Mouse (Mus musculus): ENCODE results near the gene 4930550C14Rik. TPM values are rescaled to one million over a fixed set of nuclear protein-coding genes. Genes with fewer than 3 reads are reported as not detected.
A peak's percentile ranks its signal among the peaks of the same experiment; 100 is the strongest.

4930550C14Rik gene
- under 1 TPM in 1 of 2 experiments, not detected in 1; 0.61 TPM for total RNA-seq (2021)
- long read RNA-seq, experiment 1, result 0 reads
- long read RNA-seq, experiment 2, result 0 reads

DNA sequence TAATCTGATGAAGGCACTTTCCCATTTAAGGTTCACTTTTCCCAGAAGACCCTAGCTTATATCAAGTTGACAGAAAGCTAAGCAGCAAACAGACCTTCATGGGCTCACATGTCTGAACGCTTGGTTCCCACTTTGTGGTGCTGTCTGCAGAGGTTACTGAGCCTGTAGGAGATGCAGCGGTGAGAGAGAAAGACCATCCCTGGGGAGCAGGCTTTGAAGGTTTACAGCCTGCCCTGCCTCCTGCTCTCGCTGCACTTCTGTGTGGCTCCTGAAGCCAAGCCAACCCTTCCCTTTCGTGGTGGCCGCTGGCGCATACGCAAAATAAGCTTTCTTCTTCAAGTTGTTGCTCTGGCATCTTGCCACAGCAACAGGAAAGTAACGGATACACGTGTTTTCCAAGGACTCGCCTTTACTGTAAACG lies at the start of gene 4930550C14Rik:
Gene 4930550C14Rik (plus strand): TSS at position 35 of the 421 bp plus-strand sequence.
- peak; percentile 15 for DNase-seq

DNA sequence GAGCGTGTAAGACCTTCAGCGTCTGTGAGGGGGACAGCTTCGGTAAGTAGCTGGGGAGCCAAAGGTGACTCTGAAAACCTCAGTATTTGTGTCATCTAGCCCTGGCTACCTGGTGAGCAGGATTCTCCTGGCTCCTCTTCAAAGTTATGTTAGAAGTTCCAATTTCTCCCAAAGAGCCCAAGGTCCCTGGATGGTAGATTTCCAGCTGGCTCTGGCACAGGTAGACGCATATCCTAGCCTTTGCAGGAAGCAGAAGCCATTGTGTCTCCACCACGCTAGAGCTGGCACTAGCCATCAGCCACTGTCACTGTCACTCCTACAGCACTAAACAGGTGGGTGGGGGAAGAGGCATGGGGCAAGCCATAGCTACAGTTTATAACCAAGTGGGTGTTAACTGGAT lies 49.0 kb upstream of the 4930550C14Rik start:
- no peak for DNase-seq

DNA sequence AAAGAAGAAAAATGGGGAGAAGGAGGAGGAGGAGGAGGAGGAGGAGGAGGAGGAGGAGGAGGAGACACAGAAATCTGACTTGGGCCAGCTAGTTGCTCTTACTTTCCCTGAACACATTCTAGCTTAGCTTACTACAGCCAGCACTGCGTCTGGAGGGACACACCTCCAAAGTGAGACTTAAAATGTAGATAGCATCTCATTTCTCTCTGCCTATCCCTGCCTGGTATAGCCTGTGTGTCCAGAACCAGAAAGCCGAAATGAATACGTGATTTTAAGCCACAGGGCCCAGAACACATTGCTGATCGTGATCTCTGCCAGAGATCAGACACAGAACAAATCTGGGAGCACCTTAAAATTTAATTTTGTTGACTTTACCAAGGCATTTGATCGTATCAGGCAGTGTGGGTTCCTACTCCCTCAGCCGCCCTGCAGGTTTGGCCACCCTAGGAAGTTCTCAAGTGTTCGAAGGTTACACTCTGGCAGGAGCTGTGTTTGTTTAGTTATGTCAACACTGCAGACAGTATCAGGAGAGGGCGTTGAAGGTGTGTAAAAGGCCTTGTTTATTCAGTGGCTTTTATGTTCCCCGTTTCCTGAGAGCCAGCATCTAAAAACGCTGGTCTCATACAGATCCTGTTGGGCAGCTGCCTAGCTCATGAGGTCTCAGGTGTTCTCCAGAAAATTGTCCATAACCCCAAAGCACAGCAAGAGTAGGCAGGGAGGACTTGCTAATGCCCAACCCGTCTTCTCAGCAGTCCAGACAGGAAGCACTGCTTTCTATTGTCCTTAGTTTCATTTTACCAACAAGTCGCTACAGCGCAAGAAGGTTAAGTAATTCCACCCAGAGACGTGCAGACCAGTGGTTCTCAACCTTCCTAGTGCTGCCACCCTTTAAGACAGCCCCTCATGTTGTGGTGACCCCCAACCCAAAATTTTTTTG lies 45.6 kb upstream of the 4930550C14Rik start:
- DNase-seq, result no peak

DNA sequence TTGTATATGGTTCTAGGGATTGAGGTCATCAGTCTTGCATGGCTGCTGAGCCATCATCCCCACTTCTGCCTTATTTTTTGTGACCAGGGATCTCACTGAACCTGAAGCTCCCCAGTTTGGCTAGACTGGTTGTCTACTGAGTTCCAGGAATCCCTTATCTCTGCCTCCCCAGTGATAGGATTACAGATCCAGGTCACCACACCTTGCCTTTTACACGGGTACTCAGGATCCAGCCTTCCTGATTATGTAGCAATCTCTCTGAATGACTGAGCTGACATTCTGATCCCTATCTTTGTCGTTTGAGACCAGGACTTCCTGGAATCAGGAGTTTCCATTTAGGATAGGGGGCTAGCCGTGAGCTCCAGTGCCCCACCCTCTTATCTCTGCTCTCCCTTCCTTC lies 30.8 kb upstream of the 4930550C14Rik start:
- DNase-seq, result no peak

DNA sequence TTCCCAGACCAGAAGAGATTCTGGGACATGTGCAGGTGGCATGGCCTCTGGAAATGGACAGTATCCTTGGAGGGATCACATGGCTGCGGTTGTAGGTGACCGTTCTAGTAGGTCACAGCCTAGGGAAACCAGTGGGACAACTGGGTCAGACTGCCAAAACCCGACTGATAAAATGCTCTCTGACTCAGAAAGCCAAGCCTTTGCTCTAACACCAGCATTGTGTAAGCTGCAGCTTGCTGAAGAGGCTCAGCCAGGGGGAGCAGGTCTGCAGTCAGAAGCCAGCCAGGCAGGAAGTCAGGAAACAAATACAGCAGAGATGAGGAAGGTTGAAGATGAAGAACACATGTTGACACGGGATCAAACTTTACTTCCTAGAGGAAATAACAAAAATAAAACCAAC lies 26.2 kb upstream of the 4930550C14Rik start:
- DNase-seq, result no peak

DNA sequence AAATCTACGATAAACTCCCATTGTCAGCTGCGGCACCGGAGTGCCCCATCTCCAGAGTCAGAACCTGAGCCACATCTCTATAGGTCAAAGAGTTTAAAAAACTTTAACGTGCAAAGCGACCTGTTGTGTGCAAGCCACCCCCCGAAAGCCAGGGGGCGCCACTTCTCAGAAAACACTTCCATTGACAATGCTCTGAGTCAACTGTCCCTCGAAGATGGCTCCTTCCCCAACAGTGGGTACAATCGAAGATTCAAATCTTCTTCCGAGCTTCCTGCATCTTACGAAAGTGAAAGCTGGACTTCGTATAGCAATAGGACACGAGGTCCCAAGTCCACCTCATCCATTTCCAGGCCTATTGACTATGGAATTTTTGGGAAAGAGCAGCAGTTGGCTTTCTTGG lies 25.3 kb upstream of the 4930550C14Rik start:
- DNase-seq, result peak; percentile 19

DNA sequence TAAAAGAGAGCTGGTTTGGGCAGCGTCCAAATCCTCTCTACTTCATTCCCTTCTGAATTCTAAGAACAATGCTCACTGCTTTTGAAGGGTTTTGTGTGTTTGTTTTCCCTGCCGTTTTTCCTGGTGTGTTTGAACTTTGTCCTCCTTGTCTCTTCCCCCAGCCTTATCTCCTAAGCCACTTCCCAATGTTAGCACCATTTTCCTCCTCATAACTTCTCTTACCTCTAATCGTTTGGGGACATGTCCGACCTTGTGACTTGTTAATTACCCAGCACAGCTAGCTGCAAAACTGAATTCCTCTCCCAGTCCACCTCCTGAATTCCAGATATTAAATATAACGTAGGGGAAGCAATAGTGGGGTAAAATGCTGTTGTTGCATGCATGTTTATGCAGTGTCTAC lies 24.5 kb upstream of the 4930550C14Rik start:
- no peak for DNase-seq

DNA sequence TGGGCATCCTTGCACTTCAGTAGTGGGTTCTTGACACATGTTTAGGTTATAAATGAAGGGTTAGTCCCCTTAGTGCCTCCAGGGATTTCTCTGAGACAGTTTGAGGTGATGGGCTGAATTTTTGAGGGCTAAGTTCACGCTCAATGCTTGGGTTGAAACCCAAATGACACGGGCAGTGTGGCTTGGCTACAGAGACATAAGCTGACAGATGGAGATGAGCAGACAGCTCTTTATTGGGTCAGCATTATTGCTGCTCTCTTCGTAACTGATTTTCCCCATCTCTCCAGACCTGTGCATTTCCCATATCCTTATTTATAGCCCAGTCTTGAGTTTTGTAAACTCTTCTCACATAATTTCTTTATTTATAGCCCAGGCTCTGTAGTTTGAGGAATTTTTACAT lies 24.0 kb upstream of the 4930550C14Rik start:
- no peak for DNase-seq

DNA sequence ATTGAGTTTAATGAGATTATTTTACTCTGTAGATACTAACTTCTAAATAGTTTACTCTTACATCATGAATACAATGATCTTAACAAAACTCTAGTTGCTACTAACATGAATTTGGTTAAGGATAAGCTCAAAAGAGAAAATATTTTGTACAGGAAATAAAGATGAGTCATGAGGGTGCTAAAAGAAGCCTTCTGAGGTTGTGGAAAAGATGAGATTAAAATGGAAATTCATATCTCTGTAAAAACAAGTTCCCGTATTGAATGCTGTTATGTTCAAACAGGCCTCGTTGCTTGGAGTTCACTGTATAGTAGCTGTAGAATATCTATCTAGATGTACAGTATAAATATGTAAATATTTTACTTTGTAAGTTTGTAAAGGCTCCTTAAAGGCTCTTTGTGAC lies 21.5 kb upstream of the 4930550C14Rik start:
- DNase-seq, result no peak

DNA sequence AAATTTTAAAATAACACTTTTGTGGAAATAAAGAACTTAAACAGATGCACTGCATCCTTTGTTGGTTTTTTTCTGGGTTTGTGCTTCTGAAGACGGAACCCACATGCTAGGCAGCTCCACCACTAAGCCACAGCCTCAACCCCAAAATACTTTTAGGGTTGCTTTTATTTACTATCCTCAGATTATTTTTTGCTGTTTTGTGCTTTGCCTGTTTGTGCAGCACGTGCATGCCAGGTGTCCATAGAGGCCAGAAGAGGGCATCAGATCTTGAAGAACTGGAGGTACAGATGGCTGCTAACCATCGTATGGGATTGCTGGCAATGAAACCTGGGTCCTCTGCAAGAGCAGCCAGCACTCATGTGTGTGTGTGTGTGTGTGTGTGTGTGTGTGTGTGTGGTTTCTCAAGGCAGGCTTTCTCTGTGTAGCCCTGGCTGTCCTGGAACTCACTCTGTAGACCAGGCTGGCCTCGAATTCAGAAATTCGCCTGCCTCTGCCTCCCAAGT lies 21.0 kb upstream of the 4930550C14Rik start:
- DNase-seq, result no peak

DNA sequence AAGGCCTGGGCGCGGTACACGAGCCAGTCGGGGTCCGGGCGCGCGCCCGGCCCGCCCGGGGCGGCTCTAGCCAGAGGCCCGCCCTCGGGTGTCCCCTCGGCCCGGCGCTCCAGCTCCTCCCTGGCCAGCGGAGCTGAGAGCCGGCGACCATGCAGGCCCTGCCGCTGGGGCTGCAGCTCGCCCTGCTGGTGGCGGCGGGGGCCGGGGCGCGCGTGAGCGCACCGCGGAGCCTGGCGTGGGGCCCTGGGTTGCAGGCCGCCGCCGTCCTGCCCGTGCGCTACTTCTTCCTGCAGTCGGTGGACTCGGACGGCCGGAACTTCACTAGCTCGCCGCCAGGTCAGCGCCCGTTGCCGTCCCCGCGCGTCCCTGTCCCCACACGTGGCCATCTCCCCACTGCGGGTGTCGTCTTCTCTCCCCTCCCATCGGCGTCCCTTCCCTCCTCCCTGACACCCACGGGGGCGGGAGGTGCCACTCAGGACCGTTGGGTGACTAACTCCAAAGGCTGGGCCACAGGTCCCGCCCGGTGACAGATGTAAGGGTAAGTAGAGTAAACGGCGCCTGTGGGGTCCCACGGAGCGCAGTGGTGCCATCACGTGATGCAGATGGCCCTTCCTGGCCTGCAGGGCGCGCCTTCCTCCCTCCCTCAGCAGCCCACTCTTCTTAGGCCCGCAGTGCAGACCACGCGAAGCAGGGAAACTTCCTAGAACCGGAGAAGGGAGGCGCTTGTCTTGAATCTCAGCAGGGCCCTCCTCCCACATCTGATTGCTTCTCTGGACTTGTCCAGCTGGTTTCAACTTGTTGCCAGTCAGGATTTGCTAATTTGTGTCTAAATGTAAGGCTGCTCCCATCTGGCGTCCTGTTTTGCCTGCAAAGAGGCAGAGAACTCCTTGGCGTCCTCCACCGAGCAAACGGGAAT lies 17.9 kb upstream of the 4930550C14Rik start, which contains the start of gene Kdelc2:
Gene Kdelc2 (plus strand): TSS at position 75 of the 916 bp plus-strand sequence.
- DNase-seq, result peak; percentile 70

DNA sequence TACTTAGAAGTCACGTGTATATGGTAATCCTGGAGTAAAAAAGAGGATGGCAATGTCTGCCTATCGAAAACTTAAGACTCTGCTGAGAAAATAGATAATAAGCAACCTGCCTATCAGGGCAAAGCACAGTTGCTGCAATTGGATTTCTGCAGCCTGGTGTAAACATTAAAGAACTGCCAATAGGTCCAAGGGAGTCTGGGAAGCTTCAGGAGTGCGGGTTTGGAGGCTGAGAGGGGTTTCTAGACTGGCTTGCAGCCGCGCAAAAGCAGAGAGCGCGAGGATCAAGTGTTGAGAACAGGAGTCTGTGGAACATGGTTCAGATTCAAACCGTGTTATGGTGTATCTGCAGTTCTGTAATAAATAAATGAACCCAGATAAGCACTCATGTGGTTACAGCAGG lies 17.3 kb upstream of the 4930550C14Rik start:
- DNase-seq, result no peak

DNA sequence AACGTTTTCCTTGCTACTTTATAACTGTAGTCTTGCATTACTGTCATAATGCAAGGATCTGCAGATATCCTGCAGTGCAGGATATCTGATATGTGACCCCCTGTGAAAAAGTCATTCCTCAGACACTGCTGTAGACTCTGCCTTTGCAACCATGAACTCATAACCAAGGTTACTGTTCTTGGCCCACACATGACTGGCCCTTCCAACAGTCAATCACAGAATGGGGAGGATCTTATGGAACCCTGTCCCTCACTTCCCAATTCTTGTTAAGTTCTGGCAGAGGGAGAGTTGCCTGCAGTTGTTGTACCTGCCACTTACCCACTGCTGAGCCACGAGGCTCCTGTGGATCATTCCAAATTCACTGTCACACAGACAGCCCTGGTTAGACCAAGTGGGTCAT lies 14.7 kb upstream of the 4930550C14Rik start:
- DNase-seq, result no peak

DNA sequence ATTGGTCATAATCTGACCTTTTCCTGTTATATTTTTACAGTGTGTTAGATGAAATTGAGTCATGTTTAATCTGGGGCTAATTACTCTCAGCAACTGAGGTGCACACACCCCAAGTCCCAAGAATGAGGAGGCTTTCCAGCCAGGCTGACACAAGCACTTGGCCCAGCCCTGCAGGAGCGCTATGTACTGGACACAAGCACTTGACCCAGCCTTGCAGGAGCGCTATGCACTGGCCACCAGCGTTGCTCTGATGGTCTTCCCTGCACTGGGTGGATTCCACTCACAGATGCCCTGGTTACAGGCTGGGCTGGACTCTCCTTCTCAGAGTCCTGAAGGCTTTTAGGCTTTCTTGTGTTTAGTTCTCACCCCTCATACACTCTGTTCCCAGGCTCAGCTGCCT lies 13.0 kb upstream of the 4930550C14Rik start:
- DNase-seq, result no peak

DNA sequence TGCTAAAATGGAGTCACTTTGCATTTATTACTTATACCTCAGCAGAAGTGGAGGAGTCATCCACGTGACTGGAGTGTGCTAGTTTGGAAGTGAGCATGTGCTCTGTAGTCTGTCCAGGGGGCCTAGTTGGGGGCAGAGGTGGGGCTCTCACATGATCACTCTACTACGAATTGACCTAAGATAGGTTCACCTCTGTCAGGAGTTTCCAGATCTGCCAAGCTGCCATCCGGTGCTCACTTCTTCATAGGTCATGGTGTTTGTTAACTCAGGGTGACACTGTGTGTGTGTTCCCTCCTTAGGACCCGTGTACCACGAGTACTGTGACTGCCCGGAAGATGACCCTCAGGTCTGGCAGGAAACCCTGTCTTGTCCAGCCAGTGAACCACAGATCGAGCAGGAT lies 12.0 kb upstream of the 4930550C14Rik start:
- no peak for DNase-seq

DNA sequence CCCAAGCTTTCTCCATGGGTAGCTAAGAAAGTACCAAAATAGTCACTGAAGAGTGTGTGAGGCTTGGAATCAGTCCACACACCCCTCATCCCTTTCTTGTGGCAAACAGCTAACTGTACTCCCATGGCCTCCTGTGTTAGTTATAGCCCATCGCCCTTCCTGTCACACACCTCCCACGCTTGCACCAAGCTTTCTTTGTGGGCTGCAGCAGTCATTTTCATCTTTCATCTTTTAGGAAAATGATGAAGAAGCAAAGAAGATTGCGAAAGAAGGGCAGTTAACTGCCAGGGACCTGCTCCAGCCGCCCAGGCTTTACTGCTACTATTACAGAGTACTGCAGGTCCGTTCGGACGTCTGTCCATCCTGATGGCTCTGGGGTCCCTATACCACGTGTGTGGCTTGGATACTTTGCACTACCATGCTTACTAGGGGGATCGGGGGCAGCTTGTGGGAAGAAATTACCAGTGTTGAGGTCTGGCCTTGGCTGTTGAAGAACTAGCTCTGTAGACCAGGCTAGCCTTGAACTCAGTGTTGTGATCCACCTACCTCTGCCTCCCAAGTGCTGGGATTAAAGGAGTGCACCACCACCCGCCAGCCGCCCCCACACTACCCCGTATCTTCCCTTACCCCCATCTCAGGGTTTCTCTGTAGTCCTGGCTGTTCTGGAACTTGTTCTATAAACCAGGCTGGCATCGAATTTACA lies 4.3 kb upstream of the 4930550C14Rik start:
- no peak for DNase-seq

DNA sequence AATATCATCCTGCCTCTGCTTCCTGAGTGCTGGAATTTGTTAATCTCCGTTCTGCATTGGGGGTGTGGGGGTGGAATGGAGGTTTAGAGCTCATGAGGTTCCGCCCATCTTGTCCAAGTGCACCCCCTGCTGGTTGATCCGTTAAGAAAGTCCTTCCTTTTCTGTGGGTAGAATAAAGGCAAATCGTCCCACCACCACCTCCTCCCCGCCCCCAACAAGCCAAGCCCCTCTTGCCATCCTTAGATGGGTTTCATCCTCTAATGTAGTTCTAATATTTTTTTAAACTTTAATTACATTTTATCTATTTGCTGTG lies 3.8 kb upstream of the 4930550C14Rik start:
- peak; percentile 68 for DNase-seq

DNA sequence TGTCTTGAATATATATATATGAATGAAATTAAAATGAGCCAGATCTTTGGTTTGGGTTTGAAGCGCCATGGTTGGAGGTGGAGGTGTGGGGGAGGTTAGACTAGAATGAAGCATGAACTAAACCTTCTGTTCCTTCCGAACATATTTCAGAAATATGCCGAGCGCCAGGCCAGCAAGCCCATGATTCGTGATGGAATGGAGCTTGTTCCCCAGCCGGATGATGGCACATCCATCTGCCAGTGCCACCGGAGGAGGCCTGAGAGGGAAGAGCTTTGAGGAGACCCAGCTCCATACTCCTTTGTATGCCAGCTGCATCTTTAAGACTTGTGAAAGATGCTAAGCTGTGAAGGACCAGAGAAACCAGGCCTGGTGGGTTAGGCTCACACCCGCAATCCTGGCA lies 2.6 kb upstream of the 4930550C14Rik start:
- DNase-seq, result no peak

DNA sequence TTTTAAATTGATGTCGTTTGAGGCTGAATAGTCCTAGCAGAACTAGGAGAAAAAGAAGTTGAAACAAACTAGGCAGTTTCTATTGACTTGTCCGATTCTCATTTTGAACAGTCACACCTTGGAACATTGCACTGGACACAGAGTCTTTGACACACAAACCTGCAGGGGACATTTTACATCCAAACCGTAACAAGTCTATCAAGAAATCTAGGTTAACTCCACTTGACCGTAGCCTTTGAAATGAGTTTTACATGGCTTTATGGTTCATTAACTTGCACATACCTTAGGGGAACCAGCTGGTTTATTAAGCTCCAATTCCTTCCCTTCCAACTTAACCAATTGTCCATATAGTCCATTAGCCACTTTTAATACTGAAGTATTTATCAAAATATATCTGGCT lies 1.4 kb upstream of the 4930550C14Rik start:
- DNase-seq, result no peak

DNA sequence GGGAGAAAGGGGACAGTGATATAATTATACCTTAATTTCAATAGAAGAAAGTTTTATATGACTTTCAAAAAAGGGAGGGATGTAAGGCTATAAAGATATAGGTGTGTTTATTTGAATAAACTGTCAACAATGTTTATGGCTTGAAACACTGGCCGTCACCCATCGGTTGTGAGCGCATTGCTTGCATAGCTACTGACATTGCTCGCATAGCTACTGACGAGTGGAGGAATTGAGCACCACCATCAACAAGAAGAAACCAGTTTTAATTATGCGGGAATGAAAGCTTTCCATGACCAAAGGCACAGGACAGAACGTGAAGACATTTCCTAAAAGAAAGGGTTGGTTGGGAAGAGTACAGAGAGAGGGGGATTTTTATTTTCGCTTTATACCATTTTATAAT lies 979 bp upstream of the 4930550C14Rik start:
- no peak for DNase-seq

DNA sequence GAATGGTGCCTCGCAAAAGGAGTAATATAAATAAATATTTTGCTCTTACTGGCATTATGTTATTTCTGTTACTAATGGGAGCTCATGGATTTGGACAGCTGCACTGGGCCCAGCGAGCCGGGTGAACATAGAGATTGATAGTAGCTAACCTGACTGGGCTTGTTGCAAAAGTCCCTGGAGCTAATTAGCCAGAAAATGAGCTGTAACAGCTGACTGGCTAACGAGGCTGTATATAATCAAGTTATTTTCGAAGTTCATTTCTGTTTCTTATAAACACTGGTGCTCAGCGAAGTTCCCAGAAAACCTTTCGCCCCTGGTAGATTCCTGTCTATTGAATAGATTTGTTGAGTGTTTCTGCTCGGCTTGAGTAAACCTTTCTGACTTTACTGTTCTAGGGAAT lies 866 bp downstream of the 4930550C14Rik start:
- DNase-seq, result no peak
